Mouse (Mus musculus) spleen, postnatal 36 days (tissue): Measurements from ENCODE around the gene Pola2.

ENCODE experiments used
- DNase-seq, 2 experiments: peaks; one replicate each; pipeline ENCODE4 v3.0.0; 2022; ENCODE audit warnings: low spot score in 2 of 2, mixed read lengths in 1 of 2

The Pola2 gene

DNA sequence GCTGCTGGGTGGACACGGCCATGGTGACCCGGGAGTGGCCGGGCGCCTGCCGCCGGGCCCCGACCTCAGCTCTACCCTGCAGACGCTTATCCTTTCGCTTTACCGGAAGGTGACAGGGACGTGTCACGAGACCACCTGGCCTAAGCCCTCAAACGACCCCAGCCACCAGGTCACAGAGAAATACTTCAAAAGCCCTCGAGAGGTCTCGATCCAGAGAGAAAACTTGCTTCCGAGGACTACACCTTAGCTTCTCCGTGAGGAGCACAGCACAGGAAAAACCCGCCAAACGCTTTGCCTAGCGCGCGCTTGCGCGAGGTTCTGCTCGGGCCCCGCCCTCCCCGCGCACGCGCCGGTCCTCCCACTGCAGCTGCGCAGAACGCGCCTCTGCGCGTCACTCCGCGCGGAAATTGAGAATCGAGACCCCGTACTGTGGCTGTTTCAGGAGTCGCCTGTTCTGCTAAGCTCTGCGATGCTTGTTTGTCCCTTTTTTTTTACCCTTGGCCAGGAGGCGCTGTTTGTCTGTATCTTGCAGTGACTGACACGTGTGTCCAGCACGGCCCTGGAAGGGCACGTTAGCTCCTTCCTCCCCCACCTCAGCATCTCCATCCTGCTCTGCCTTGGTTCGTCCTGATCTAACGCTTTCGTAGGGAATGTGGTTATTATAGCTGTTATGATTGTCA is at the start of gene Pola2:
Gene Pola2, minus strand, starts transcription at position 320 of the 680 bp plus-strand sequence.
- peak; percentile 88 to 89 for DNase-seq

DNA sequence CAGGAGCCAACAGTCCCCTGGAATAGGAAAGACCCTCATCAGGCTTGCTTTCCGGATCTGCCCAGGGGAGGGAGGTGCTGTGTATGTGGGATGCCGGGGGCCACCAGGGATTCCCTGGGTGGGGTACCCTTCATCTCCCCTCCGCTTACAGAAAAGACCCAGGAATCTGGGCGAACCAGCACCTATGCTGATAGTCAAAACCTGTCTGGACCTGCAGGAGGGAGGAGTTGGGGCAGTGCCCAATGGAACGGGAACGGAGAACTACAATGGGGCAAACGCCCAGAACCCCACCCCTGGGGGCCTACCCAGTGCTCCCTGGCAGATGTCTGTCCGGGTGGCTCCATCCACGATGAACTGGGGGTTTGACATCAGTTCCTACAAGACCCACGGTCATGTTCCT is 49.7 kb upstream of the Pola2 start:
- DNase-seq: no peak

DNA sequence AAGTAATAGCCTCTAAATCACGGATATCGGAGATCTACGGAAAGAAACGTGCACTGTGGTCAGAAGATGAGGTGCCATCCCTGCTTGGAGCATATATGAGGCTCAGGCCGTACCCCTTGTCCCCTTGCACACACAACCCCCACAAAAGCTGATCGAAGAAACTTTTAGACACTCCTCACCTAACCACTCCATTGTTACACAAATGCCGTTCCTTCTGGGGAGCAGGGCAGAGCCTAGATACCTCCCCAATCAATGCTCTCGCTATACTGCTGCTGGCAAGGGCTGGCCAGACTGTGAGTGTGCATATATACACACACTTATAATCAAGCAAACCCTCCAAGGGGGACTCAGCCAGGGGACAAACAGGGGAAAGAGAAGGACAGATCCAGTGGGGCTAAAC is 45.1 kb upstream of the Pola2 start:
- DNase-seq: no peak

DNA sequence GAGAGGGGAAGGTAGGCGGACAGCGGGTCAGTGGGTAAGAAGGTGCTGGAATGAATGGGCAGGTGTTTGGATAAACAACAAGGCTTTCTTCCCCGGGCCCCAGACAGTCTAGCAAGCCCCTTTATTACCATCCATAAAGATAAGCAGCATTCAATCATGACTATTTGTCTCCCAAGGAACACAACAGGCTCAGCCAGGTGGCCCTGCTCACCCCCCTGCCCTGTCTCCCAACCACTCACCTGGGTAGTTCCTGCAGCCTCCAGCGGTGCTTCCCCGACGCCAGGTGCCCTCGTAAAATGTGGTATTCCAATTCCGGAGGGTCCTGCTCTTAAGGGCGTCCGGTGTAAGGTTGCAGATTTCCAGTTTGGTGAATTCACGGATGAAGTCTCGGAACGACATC is 43.0 kb upstream of the Pola2 start:
- DNase-seq: no peak

DNA sequence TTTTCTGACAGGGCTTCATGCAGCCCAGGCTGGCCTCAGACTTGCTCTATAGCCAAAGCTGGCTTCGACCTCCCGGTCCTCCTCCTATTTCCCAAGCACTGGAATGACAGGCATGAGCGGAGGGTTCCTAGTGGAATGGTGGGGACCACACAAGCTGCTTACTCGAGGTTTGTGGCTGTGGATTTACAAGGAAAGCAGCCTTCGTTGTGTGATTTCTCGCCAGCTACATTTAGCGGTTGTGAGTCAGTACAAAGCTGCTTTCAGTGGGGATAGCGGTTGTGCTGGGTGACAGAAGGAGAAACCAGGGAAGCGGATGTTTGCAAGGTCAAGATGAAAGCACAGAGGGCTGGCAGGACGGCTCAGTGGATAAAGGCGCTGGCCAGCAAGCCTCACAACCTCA is 41.5 kb upstream of the Pola2 start:
- no peak for DNase-seq

DNA sequence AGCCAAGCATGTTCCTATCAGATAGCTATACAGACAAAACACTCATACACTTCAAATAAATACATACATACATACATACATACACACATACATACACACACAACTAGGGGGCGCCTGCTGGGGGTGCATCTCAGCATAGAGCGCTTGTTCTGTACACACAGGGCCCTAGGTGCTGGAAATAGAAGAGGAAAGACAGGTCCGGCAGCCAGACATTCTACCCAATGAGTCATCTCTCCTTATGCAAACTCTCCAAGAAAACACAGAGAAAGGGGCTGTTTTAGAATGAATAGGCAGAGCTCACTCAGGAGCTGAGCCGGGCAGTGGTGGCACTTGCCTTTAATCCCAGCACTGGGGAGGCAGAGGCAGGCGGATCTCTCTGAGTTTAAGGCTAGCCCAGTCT is 36.0 kb upstream of the Pola2 start:
- DNase-seq: no peak

DNA sequence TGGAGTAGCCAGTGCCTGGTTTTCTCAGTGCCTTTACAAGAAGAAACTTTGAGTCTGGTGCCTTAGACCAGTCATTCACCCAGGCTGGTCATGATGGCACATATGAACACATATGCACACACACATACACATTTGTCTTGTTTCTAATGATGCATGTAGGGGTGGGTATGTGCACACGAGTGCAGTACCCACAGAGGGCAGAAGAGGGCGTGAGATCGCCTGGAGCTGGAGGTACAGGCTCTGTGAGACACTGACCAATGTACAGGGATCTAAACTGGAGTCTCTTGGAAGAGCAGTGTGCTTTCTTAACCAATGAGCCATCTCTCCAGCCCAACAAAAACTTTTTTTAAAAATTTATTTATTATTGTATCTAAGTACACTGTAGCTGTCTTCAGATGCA is 34.2 kb upstream of the Pola2 start:
- no peak for DNase-seq

DNA sequence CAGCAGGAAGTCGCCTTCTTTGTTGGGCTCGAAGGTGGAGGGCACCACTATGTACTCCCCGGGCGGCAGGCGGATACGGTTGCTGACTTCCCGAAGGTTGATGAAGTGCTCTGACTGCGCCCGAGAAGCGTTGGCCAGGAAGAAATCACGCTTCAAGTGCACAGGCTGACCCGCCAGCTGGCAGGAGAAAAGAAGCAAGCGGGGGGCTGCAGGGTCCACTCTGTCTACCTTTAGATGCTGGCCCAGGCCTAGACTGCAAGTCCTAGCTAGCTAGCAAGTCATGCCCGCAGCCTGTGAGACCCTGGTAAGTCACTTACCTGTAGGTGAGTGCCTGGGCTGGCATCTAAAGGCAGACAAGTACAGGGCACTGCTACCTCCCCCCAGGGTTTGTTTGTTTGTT is 30.7 kb upstream of the Pola2 start:
- no peak for DNase-seq

DNA sequence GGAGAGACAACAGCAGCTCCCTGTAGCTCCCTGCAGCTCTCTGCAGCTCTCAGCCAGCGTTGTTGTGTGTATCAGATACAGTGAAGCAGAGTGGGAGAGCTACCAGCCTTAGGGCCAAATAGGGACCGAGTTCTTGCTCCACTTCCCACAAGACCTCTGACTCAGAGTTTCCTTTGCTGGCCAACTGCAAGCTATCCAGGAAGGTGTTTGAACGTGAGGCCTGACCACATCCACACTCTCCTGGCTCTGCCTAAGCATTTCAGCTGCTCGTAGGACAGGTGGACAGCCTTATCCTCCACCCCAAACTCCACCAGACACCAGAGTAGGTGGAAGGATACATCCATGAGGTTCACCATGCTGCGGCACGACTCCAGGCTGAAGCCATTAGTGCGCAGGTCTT is 28.0 kb upstream of the Pola2 start:
- DNase-seq: no peak

DNA sequence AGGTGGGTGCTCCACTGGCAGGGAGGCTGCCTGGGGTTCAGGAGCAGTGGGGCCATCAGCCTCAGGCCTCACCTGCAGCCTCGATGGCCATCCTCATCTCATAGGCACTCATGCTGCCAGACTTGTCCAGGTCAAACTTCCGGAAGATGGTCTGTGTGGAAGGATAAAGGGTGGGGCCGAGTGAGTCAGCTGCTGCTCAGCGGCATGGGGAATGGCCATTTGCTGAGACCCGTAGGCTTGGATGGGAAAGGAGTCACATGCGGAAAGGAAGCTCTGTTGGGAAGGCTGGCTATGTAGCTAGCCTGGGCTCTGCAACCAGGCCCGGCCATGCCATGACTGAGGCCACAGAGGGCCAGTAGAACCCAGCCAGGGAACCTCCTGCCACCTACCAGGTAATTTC is 27.5 kb upstream of the Pola2 start:
- no peak for DNase-seq

DNA sequence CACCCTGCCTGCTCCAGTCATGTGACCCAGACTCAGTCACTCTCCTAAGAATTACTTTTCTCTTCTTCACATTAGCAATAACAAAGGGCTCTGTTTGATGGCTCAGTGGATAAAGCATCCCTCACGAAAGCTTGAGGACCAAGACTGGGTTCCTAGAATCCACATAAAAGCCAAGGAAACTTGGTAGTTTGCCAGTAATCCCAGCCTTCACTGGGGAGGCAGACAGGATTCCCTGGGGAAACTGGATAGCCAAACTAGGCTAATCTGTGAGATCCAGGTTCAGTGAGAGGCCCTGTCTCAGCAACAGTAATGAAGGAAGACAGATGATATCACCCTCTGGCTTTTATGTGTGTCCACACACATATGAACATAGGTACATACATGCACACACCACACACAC is 26.9 kb upstream of the Pola2 start:
- no peak for DNase-seq

DNA sequence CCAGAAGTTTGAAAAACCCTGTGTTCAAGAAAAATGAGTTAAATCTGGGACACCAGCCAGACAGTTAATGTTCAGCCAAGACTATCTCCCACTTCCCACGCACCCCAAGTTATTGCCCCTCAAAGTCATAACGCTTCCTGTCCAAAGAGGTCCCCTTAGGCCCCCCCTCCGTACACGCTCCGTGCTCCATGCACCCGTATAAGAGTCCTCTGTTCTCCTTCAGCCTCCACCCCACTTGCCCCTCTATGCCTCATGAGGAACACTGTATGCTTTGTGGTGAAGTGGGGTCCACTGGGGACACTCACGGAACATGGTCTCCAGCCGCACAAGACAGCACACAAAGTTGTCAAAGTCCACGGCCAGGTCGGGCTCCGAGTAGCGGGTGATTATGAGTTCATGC is 26.0 kb upstream of the Pola2 start:
- DNase-seq: no peak

DNA sequence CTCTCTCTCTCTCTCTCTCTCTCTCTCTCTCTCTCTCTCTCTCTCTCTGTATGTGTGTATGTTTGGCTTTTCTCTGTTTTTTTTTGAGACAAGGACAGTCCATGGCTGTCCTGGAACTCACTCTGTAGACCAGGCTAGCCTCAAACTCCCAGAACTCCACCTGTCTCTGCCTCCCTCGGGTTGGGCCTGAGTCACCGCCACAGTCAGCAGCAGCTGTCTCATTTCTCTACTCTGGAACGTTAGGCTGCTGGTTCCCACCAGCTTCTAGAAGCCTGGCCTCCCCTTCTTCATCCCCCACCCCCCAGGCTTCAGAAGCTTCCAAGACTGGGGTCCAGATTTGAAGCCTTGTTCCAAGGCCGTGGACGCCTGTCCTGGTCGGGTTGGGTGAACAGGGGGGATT is 25.6 kb upstream of the Pola2 start:
- no peak for DNase-seq

DNA sequence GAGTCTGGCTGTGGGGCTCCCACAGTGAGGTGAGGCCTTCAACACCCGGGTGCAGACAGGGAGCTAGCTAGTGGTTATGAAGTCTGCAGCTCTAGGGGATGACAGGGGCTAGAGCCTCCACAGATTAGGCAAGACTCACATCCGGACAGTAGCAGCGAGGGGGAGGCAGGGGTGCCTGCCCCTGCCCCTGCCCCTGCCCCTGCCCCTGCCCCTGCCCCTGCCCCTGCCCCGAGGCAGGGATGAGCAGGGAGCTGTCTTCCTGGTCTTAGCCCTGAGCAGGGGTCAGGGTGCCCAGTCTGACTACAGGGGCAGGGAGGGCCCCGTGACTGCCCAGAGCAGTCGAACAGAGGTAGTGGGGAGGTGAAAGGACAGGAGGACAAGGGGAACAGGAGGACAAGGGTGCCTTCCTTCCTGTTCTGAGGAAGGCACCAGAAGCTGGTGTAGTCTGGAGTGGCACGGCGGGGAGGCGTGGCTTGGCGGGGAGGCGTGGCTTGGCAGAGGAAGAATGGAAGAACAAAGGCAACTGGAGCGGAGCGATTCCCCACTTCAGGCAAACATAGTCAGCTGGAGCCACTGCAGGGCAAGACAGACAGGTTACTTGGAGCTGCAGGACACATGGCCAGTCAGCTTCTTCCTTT is 24.9 kb upstream of the Pola2 start:
- DNase-seq: peak; percentile 67 to 72

DNA sequence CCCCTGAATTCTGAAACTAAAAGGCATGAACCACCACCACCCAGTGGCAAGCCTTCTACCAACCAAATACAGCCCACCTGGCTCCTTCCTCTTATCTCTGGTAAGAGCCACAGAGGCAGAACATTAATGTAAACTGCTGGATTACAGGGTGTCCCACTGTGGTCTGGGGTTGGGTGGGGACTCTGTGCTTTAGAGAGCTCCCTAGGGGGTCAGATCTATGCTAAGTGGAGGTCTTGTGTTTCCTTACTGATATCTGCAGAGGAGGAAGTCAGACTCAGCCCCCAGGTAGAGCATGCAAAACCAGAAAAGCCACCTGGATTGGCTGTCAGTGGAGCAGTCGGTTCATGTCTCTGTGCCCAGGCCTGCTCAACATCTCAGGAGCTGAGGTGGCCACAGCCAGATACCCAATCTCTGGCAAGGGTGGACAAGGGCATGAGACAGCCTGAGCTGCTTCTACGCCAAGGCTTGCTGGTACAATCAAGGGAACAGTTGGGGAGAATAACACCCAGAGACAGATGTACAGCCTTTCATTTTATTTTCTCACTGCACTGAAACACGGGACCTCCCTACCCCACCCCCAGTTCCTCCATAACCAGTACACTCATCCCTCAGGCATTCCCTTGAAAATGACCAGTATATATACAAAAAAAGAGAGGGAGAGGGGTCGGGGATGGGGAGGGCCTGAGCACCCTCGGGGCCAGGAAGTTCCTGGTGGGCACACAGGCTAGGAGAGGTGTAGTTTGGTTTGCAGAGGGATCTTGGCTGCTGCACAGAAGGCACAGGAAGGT is 24.2 kb upstream of the Pola2 start:
- peak; percentile 69 to 73 for DNase-seq

DNA sequence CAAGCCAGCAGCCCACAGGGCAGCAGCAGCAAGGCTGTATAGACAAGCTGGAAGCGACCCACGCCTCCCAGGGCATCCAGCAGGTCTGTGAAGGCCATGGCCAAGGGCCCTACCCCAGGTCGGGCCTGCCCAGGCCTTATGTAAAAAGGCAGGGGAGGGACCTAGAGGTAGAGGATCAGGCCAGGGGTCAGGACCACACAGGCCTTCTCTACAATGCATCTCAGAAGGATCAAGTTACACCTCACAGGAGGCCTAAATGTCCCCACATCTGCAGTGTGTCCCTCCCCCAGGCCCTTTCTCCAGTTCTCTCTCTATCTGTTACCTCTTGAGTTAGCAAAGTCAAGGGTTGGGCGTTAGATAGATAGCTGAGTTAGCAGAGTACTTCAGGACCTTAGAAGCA is 22.0 kb upstream of the Pola2 start, which contains the start of gene Slc22a20:
Gene Slc22a20, minus strand, starts transcription at position 101 of the 400 bp plus-strand sequence.
- DNase-seq: no peak

DNA sequence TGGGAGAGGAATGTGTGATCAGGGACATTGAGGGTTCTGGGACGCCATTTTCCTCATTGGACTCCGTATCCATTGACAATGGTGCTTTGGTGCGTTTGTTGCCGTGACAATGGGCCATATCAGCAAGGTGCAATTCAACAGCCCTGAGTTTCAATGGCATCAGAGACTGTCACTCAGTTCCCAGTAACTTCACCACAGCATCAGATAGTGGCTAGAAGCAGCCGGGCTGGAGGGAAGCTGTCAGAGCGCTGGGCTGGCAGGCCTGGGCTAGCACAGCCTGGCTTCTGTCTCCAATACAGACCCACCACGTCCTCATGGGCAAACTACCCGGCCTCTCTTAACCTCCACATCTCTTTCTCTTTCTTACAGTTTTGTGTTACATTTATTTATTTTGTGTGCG is 16.5 kb upstream of the Pola2 start:
- no peak for DNase-seq

DNA sequence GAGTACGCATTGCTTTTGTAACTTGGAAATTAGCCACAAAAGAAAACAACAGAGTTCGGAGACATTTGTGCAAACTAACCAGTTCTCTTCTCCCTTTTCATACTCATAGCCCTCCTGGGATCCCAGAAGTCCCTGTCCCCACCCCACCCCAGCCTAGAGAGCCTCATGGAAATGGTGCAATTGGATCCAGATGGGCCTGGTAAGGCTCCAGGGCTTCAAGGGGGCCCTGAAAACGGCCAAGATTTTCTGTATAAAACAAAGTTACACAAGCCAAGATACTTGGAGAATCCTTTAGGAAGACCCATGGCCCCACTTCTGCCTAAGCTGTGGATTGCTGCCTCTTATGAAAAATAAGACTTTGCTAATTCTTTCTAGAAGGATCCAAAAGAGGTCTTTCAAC is 13.7 kb upstream of the Pola2 start:
- no peak for DNase-seq

DNA sequence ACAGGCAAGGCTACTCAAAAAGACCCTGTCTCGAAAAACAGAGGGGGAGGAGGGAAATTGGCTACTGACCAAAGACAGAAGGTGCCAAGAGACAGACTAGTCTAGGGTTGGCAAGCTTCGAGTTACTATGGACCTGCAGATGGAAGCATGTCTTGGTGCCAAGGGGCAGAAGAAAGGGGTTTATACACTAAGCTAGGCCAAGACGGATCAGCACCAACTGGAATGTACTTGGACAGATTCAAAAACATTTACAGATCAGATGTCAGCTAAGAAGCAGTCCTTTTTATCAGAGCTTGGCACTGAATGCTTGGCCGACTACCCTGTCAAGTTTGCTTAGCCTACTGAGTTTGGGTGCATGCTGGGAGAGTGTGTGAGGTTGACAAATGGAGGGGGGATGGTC is 11.7 kb upstream of the Pola2 start:
- DNase-seq: no peak

DNA sequence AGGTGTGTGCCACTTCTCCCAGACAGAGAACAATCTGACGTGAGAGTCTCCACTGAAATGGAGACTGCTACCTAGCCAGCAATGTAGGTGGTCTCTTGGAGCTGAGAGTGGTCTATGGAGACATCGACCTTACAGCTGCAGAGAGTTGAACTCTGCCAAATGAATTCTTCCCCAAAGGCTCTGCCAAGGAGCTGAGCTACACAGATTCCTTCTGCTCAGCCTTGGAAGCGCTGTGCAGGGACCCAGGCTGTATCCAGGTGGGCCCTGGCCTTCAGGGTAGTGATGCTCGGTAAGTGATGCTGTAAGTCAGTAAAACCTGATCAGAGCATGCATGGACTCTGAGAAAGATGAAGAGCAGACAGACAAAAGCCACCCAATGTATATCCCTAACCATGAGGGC is 11.1 kb upstream of the Pola2 start:
- DNase-seq: no peak

DNA sequence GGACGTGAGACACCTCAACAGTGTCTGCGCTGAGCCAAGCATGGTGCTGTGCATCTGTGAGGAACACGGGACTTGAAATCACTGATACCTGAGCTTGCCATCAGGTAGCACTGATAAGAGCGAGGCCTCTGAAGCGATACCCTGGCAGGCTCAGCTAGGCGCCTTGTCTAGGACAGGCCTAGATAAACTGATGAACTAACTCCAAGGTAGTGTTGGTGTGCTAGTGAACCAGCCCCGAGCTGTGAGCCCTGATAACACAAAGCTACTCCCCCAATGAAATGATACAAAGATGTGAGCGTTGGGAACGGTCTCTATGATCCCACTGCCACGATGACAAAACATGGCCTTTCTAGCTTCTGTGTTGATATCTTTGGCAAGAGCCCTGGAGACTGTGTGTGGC is 3.7 kb upstream of the Pola2 start:
- peak in 1 of 2 experiments; percentile 40 for DNase-seq

DNA sequence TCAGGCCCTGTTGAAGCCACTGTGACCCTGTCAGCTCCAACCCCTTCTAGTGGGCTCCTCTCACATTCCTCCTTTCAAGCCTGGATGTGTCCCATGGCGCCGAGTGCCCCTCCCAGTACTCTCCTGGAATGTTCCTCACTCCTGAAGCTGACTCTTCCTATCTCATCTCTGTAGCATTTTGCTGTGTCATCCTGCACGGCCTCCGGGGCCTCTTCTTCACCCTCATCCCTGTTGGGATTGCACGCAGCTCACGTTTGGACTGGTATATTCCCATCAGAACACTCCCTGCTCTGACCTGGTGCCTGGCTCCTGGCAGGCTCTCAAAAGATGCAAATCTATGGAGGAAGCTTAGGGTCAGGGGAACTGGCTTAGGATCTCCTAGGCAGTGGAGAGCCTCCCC is 2.8 kb upstream of the Pola2 start:
- DNase-seq: no peak

DNA sequence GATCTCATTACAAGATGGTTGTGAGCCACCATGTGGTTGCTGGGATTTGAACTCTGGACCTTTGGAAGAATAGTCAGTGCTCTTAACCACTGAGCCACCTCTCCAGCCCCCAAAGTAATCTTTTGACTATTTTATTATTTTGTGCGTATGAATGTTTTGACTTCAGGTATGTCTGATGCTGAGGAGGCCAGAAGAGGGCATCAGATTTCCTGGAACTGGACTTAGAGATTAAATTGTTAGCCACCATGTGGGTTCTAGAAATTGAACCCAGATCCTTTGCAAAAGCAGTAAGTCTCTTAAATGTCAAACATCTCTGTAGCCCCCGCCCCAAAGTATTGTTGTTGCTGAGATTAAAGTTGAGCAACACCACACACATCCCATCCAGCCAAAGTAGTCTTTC is 1.9 kb upstream of the Pola2 start:
- DNase-seq: no peak
